Mouse (Mus musculus) liver, embryonic 14.5 days (tissue): ENCODE data around the gene Cd5. TPM values are rescaled to one million over a fixed set of nuclear protein-coding genes. Genes with fewer than 3 reads are reported as not detected.
A peak's percentile ranks its signal among the peaks of the same experiment; 100 is the strongest.

Experiments
- ATAC-seq: fragments of 200-750 bp; cut with Nextera tagmentation; 2 replicates; pipeline ENCODE4 v1.8.0; 2017; ENCODE audit warnings: moderate number of reproducible peaks, mild to moderate bottlenecking, moderate library complexity; ENCODE audit not compliant: insufficient read depth
- DNase-seq, 3 experiments: peaks; one replicate each; pipeline ENCODE4 v3.0.0-alpha.2; 2012 to 2013; ENCODE audit warnings: low read depth in 3 of 3, low spot score in 3 of 3
- H3K27ac ChIP-seq: fragments of 300-500 bp; sonication (generic); 2 replicates; pipeline ENCODE4 v1.5.1; 2014; ENCODE audit warnings: moderate library complexity, mild to moderate bottlenecking, control low read depth, inconsistent platforms
- H3K27me3 ChIP-seq: fragments of 300-500 bp; sonication (generic); 2 replicates; pipeline ENCODE4 v1.6.1; 2014; ENCODE audit warnings: mild to moderate bottlenecking, low read length, moderate library complexity; ENCODE audit not compliant: control insufficient read depth, insufficient read depth
- H3K36me3 ChIP-seq: fragments of 300-500 bp; sonication (generic); replicated peaks from 2 replicates; pipeline ENCODE4 v1.6.1; 2014; ENCODE audit warnings: low read depth; ENCODE audit not compliant: control insufficient read depth, insufficient read depth
- H3K4me1 ChIP-seq, 2 experiments: fragments of 200-500 bp in 1 of 2; fragments of 300-500 bp in 1 of 2; sonication (generic) in 1 of 2; replicated peaks; 2 replicates each; pipeline ENCODE4 v1.6.1; 2012 to 2014; ENCODE audit warnings: antibody characterized with exemption in 1 of 2, inconsistent platforms in 1 of 2, low read length in 1 of 2; ENCODE audit not compliant: control insufficient read depth in 2 of 2, insufficient read depth in 2 of 2
- H3K4me2 ChIP-seq: fragments of 300-500 bp; sonication (generic); 2 replicates; pipeline ENCODE4 v1.6.1; 2014; ENCODE audit warnings: low read depth, mild to moderate bottlenecking, control low read depth, moderate library complexity
- H3K4me3 ChIP-seq, 2 experiments: fragments of 200-500 bp in 1 of 2; fragments of 300-500 bp in 1 of 2; sonication (generic) in 1 of 2; 2 replicates each; pipeline ENCODE4 v1.5.1; 2012 to 2014; ENCODE audit warnings: low read depth in 2 of 2, low read length in 2 of 2, mild to moderate bottlenecking in 2 of 2, control low read depth in 1 of 2, inconsistent platforms in 1 of 2, moderate library complexity in 1 of 2; ENCODE audit not compliant: insufficient read depth in 1 of 2
- H3K9ac ChIP-seq: fragments of 300-500 bp; sonication (generic); replicated peaks from 2 replicates; pipeline ENCODE4 v1.6.1; 2014; ENCODE audit warnings: mild to moderate bottlenecking, control low read depth, moderate library complexity
- H3K9me3 ChIP-seq: fragments of 300-500 bp; sonication (generic); 2 replicates; pipeline ENCODE4 v1.6.1; 2016; ENCODE audit warnings: low read length, mixed read lengths; ENCODE audit not compliant: control insufficient read depth
- CTCF ChIP-seq: IDR thresholded peaks from 2 replicates; pipeline ENCODE4 v1.5.1; 2016; ENCODE audit warnings: antibody characterized with exemption, low read depth, control low read depth
- EP300 ChIP-seq: IDR thresholded peaks from 2 replicates; pipeline ENCODE4 v1.6.1; 2016; ENCODE audit warnings: antibody characterized with exemption, low read depth
- WGBS: fragments of 180-500 bp; shearing (Covaris S2); extraction: QIAGEN DNeasy Blood & Tissue Kit; methylation state at CpG from one replicate; pipeline ENCODE4 v1.1.7; 2014; ENCODE audit not compliant: insufficient replicate concordance; 5-methylcytosine and 5-hydroxymethylcytosine counted together
- polyA plus RNA-seq, 2 experiments: library from polyadenylated mRNA; depleted of rRNA in 1 of 2; stranded (reverse) in 1 of 2; unstranded in 1 of 2; fragments of >200 nt; fragmentation: Nextera tagmentation in 1 of 2; extraction: Ambion mirVana in 1 of 2; gene quantifications; 2 replicates each; pipeline versions ENCODE4 v1.2.1 to v1.2.3; 2012 to 2014

Gene Cd5
- polyA plus RNA-seq, 2 experiments = 0.02 to 0.04 TPM

DNA sequence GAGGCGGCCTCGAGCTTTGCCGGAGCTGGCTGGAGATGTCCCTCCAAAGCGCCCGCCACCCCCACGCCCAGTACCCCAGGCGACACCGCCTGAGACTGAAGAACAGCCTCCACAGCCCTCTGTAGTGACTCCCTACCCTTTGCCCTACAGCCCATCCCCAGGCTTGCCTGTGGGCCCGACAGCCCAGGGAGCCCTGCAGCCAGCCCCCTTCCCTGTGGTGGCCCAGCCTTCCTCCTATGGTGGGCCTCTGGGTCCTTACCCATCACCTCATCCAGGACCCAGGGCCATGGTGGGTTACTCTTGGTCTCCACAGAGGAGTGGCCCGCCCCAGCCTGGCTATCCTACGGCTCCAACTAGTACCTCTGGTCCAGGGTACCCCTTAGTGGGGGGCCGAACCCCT lies 26.2 kb downstream of the Cd5 start:
- H3K4me3 ChIP-seq = no peak overlapping the region
- ATAC-seq = no peak
- H3K36me3 ChIP-seq = peaks cover 18% of the 10 kb centered on the region
- no peak for TF ChIP-seq EP300
- no peak for TF ChIP-seq CTCF
- H3K4me1 ChIP-seq = no peaks in the 10 kb centered on the region
- DNase-seq = no peak
- H3K4me2 ChIP-seq = no peak overlapping the region
- H3K9me3 ChIP-seq = no peaks in the 10 kb centered on the region
- WGBS = 81% methylated on average over 12 of the region's 12 CpGs
- no peaks in the 10 kb centered on the region for H3K27me3 ChIP-seq
- H3K9ac ChIP-seq = no peak overlapping the region
- no peak overlapping the region for H3K27ac ChIP-seq

GRCm38 (mm10) chr19:10712194-10712593 lies 26.6 kb downstream of the Cd5 start:
- H3K27ac ChIP-seq = no peak overlapping the region
- DNase-seq (no peak), ATAC-seq (no peak)
- TF ChIP-seq EP300 = no peak
- TF ChIP-seq CTCF = no peak
- WGBS = 84% methylated on average over 7 of the region's 7 CpGs
- H3K4me2 ChIP-seq = no peak overlapping the region
- no peaks in the 10 kb centered on the region for H3K27me3 ChIP-seq
- H3K9me3 ChIP-seq = no peaks in the 10 kb centered on the region
- H3K9ac ChIP-seq = no peak overlapping the region
- H3K4me1 ChIP-seq = no peaks in the 10 kb centered on the region
- peaks cover 18% of the 10 kb centered on the region for H3K36me3 ChIP-seq
- no peak overlapping the region for H3K4me3 ChIP-seq

GRCm38 (mm10) chr19:10710751-10711150 lies 28.1 kb downstream of the Cd5 start:
- no peak for ATAC-seq

GRCm38 (mm10) chr19:10710088-10710511 lies 28.7 kb downstream of the Cd5 start:
- Histone ChIP-seq H3K27ac (no peak overlapping the region), H3K4me3 (no peak overlapping the region), H3K4me1 (no peaks in the 10 kb centered on the region), H3K4me2 (no peak overlapping the region), H3K36me3 (peaks cover 18% of the 10 kb centered on the region), H3K9me3 (no peaks in the 10 kb centered on the region), H3K27me3 (no peaks in the 10 kb centered on the region), H3K9ac (no peak overlapping the region)
- DNase-seq (peak in 1 of 3 experiments; percentile 25), ATAC-seq (peak; percentile 37; the same call in 1 of the 2 replicates)
- 75% methylated on average over 9 of the region's 9 CpGs for WGBS
- peak; percentile 83 for TF ChIP-seq CTCF
- TF ChIP-seq EP300 = no peak

More at GRCm38 (mm10) chr19:10710751-10711150, 28.1 kb downstream of the Cd5 start:
- WGBS = 79% methylated on average over 4 of the region's 4 CpGs
- no peak for TF ChIP-seq CTCF
- no peak for TF ChIP-seq EP300
- H3K4me2 ChIP-seq = no peak overlapping the region
- no peak overlapping the region for H3K4me3 ChIP-seq
- H3K27ac ChIP-seq = no peak overlapping the region
- no peak overlapping the region for H3K9ac ChIP-seq
- no peak for DNase-seq
- no peaks in the 10 kb centered on the region for H3K27me3 ChIP-seq
- no peaks in the 10 kb centered on the region for H3K9me3 ChIP-seq
- H3K4me1 ChIP-seq = no peaks in the 10 kb centered on the region
- peaks cover 18% of the 10 kb centered on the region for H3K36me3 ChIP-seq

DNA sequence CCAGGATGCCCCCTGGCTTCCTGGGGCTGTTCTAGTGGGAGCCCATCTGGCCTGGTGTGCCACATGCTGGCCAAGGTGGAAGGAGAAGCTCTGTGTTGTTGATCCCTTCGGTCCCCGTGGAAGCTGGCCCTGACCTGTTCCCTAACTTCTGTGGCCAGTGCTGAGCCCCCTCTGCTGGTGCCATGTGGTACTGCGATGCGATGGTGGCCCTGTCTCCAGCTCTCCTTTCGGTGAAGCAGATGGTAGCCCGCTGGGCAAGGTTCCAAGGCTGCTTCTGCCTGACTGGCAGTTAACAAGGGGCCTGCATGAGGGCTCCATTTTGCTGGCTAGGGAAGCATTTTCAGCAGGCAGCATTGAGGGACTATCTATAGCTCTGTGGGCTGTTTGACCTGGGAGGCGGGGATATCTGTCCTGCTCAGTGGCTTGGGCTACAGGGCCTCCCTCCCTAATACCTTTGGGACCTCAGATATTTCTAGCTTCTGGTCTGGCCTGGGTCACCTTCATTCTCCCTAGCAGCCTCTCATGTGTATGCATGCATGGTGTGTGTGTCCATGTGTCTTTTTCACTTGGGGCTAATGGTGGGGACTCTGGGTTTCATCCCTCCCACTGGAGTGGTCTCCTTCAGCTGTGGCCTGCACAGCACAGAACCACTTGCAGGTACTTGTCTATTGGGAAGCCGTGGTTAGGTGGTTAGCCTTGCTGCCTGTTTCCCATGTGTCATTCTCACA lies 29.3 kb downstream of the Cd5 start:
- no peak for TF ChIP-seq EP300
- peak; percentile 100 for TF ChIP-seq CTCF
- WGBS = 24% methylated on average over 8 of the region's 8 CpGs
- Histone ChIP-seq H3K4me1 (no peaks in the 10 kb centered on the region), H3K9ac (no peak overlapping the region), H3K9me3 (no peaks in the 10 kb centered on the region), H3K4me2 (no peak overlapping the region), H3K36me3 (peaks cover 18% of the 10 kb centered on the region), H3K4me3 (no peak overlapping the region), H3K27ac (no peak overlapping the region), H3K27me3 (no peaks in the 10 kb centered on the region)
- ATAC-seq (peak; percentile 65), DNase-seq (peak; percentile 57 to 63 (median 59))
